Mouse (Mus musculus) splenic B cell, adult 2 months (primary cell): ENCODE measurements around the gene Nxph4.
A peak's percentile ranks its signal among the peaks of the same experiment; 100 is the strongest.

Experiments used
- DNase-seq: peaks from one replicate; pipeline ENCODE4 v3.0.0-alpha.2; 2011; ENCODE audit warnings: low read depth, low spot score
- H3K27me3 ChIP-seq: 2 replicates; pipeline ENCODE4 v1.6.1; 2012; ENCODE audit warnings: mild to moderate bottlenecking, low read length, moderate library complexity, mixed read lengths; ENCODE audit not compliant: control insufficient read depth, poor library complexity, insufficient read depth, severe bottlenecking
- H3K36me3 ChIP-seq: 2 replicates; pipeline ENCODE4 v1.6.1; 2012; ENCODE audit warnings: mild to moderate bottlenecking, low read length, moderate library complexity, mixed read lengths; ENCODE audit not compliant: control insufficient read depth, poor library complexity, insufficient read depth, severe bottlenecking

Nxph4 gene

GRCm38 (mm10) chr10:127500042-127500441 is 34.3 kb downstream of the Nxph4 start:
- no peak for DNase-seq
- no peaks in the 10 kb centered on the region for H3K27me3 ChIP-seq
- peaks cover 2% of the 10 kb centered on the region for H3K36me3 ChIP-seq

GRCm38 (mm10) chr10:127499516-127499915 is 34.8 kb downstream of the Nxph4 start:
- no peak for DNase-seq

DNA sequence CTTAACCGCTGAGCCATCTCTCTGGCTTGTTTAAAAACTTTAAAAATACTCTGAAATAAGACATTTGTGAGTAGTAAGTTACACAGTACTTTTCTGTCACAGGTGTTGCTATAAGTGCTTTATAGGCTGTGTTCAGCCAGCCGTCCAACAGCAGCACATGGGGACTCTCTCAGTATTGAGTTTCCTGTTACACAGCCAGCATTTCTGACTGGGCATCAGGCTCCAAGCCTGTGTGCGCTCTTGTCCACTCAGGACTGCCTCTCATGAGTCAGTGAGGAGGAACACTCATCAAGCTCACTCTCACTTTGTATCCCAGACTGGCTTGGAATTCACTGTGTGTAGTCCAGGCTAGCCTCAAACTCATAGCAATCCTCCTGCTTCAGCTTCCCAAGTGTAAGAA is 38.2 kb downstream of the Nxph4 start:
- Histone ChIP-seq H3K27me3 (no peaks in the 10 kb centered on the region), H3K36me3 (peaks cover 6% of the 10 kb centered on the region)
- no peak for DNase-seq

More at GRCm38 (mm10) chr10:127499516-127499915, 34.8 kb downstream of the Nxph4 start:
- Histone ChIP-seq H3K27me3 (no peaks in the 10 kb centered on the region), H3K36me3 (peaks cover 2% of the 10 kb centered on the region)

DNA sequence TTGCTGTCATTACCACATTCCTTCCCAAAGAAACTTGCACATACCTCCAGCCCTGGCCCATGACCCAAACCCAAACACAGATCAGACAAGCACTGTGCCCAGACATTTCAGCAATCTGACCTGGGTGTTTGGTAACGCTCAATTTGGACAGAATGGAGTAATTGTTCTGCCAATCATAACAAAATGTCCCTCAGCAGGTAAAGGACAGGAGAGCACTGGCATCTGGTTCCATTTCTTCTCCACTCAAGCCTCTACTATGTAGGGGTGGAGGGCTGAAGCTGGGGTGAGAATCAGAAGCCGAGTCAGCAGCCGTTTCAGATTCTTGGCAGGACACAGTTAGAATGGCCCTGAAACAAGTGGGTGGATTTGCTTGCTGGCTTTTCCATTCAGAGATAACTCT is 42.2 kb downstream of the Nxph4 start:
- DNase-seq = no peak
- H3K27me3 ChIP-seq = no peaks in the 10 kb centered on the region

GRCm38 (mm10) chr10:127491128-127491512 is 43.2 kb downstream of the Nxph4 start:
- Histone ChIP-seq H3K27me3 (no peaks in the 10 kb centered on the region), H3K36me3 (peaks cover 8% of the 10 kb centered on the region; the same call in 1 of the 2 replicates)
- DNase-seq = no peak

More for the DNA sequence above, 42.2 kb downstream of the Nxph4 start:
- peaks cover 8% of the 10 kb centered on the region; the same call in 1 of the 2 replicates for H3K36me3 ChIP-seq

DNA sequence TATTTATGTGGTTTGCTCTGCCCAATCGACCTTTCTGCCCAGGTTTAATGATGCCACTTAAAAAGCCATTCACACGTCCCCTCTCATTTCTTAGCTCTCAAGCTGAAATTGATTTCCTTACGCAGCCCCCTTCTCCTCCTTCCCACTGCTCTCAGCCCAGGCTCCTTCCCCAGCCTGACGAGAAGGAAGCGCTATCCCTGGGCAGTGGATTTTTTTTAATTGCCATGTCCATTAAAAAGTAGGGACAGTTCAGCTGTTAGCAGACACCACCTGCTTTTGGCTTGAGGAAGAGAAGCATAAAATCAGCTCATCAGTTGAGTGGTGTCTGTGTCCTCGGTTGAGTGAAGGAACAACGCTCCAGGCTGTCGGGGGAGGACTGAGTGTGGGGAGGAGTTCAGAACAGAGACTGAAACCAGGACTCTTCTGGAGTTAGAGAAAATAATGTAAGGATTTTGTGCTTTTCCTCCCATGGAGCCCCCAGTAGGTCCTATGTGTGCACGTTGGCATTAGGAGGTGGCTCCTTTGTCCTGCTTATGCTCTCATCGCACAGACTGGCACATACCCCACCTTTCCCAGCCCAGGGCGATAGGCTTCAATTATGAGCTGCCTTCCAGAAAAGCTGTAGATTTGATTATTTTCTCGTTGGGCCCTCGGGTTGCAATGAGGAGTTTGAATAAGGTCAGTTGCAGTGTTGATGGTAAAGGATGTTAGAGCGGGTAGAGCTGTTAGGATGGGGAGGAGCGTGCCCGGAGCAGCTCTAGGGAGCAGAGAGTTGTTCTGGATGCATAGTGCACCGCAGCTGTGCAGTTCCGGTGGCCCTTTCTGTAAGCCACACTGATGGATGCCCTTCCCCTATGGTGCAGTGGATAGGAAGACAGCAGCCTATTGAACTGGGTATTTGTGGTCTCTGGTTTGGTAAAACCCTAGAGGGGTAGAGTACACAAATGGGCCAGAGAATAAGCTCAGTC is 43.9 kb downstream of the Nxph4 start:
- no peak for DNase-seq
- H3K27me3 ChIP-seq = no peaks in the 10 kb centered on the region
- H3K36me3 ChIP-seq = peaks cover 7% of the 10 kb centered on the region; the same call in 1 of the 2 replicates

- Histone ChIP-seq H3K27me3 (no peaks in the 10 kb centered on the region), H3K36me3 (peaks cover 7% of the 10 kb centered on the region; the same call in 1 of the 2 replicates)
- no peak for DNase-seq
These were observed 45.5 kb downstream of the Nxph4 start for GRCm38 (mm10) chr10:127488856-127489255.

DNA sequence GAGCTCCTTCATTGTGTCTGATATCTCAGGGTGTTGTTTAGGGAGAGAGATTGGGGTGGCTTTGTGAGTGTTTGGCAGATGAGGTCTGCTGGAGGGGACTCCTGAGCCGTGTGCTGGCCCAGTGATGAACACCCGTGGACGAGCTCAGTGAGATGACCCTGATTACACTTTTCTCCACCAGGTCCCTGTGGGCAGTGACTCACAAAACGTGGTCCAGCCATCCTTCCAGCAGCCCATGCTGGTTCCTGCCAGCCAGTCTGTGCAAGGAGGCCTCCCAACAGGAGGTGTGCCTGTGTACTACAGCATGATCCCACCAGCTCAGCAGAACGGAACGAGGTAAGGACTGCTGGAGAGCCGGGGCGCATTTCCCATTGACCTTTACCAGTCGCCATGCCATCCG is 49.1 kb downstream of the Nxph4 start:
- DNase-seq = no peak
- no peaks in the 10 kb centered on the region for H3K27me3 ChIP-seq

DNA sequence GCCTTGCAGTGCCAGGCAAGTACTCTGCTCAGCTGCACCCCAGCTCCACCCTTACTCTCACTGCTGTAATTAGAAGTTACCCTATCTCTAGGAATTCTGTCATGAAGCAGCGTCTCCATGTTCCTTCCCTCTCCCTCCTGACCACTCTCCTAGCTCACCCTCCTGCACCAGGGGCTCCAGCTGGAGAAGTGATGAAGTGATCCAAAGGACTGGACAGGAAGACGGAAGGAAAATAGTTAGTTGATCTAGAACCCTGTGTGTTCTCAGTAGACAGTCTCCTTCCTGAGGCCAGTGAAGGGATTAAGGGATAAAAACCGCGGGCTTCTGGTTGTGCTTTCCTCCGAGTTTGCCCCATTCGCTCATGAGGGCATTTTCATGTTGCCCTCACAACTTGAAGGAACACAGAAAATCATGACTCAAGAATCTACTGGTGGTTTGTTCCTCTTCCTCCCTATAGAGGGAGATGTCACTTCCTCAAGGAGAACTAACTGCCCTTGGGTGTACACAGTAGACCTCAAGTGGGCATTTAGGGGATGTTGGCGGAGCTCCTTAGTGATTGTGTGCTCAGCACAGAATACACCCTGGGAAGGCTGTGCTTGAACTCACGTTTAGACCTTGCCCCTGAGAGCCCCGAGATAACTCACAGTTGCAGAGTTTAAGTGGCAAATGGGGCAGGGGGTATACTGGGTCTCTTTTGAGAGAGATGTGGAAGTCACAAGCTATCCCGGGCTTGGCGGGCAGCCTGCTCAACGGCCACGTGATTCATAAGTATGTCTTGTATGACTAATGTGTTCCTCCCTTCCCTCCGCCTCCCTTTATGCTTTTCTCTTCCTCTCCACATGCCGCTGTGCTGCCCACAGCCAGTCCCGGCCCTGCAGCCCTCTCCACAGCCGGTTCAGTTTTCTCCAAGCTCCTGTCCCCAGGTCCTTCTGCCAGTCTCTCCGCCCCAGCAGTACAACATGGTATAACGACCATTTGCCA is 53.2 kb downstream of the Nxph4 start:
- no peak for DNase-seq
- H3K27me3 ChIP-seq = no peaks in the 10 kb centered on the region
- H3K36me3 ChIP-seq = peaks cover 7% of the 10 kb centered on the region

More for the DNA sequence above, 49.1 kb downstream of the Nxph4 start:
- H3K36me3 ChIP-seq = peaks cover 5% of the 10 kb centered on the region

GRCm38 (mm10) chr10:127479131-127479530 is 55.2 kb downstream of the Nxph4 start:
- Histone ChIP-seq H3K27me3 (no peaks in the 10 kb centered on the region), H3K36me3 (peaks cover 10% of the 10 kb centered on the region)
- peak; percentile 45 for DNase-seq

- DNase-seq = no peak
- no peaks in the 10 kb centered on the region for H3K27me3 ChIP-seq
- peaks cover 9% of the 10 kb centered on the region for H3K36me3 ChIP-seq
These were observed 57.1 kb downstream of the Nxph4 start for GRCm38 (mm10) chr10:127477301-127477700.

DNA sequence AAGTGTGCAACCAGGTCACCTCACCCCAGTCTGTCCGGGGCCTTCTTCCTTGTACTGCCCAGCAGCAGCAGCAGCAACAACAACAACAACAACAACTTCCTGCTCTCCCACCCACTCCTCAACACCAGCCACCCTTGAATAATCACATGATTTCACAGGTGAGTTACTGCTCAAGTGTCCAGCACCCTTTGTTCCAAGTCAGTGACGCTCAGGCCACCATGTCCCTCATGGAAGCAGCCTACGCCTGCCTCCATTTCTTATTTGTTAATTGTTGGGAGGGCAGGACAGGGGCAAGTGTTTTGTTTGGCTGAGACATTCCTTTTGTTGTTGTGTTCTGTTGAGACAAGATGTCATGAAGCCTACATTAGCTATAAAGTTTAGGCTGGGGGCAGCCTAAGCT is 57.8 kb downstream of the Nxph4 start:
- Histone ChIP-seq H3K36me3 (peaks cover 9% of the 10 kb centered on the region), H3K27me3 (no peaks in the 10 kb centered on the region)
- DNase-seq = no peak
